Mouse (Mus musculus) limb, embryonic 13.5 days (tissue): ENCODE measurements around the gene Sez6l2. TPM values are rescaled to one million over a fixed set of nuclear protein-coding genes. Genes with fewer than 3 reads are reported as not detected.
"Not testable (repeated sequence)": the region's sequence is repeated elsewhere in the genome, so short reads cannot be mapped to it uniquely, and the experiment has no call there.

ENCODE experiments used
- ATAC-seq: fragments of 200-750 bp; cut with Nextera tagmentation; 2 replicates; pipeline ENCODE4 v1.8.0; 2017; ENCODE audit warnings: low read depth, moderate number of reproducible peaks, moderate TSS enrichment; ENCODE audit not compliant: low FRiP score
- H3K27ac ChIP-seq: fragments of 300-500 bp; sonication (generic); 2 replicates; pipeline ENCODE4 v1.5.1; 2015; ENCODE audit warnings: inconsistent platforms, mild to moderate bottlenecking, moderate library complexity
- H3K27me3 ChIP-seq: fragments of 300-500 bp; sonication (generic); 2 replicates; pipeline ENCODE4 v1.6.1; 2015; ENCODE audit warnings: mild to moderate bottlenecking, inconsistent platforms
- H3K36me3 ChIP-seq: fragments of 300-500 bp; sonication (generic); 2 replicates; pipeline ENCODE4 v1.6.1; 2015; ENCODE audit warnings: inconsistent platforms, mild to moderate bottlenecking, moderate library complexity
- H3K4me1 ChIP-seq: fragments of 300-500 bp; sonication (generic); 2 replicates; pipeline ENCODE4 v1.6.1; 2015; ENCODE audit warnings: inconsistent platforms
- H3K4me2 ChIP-seq: fragments of 300-500 bp; sonication (generic); replicated peaks from 2 replicates; pipeline ENCODE4 v1.6.1; 2015; ENCODE audit warnings: inconsistent platforms, mild to moderate bottlenecking, moderate library complexity
- H3K4me3 ChIP-seq: fragments of 300-500 bp; sonication (generic); 2 replicates; pipeline ENCODE4 v1.5.1; 2015; ENCODE audit warnings: moderate library complexity, mild to moderate bottlenecking, inconsistent platforms
- H3K9ac ChIP-seq: fragments of 300-500 bp; sonication (generic); 2 replicates; pipeline ENCODE4 v1.6.1; 2015; ENCODE audit warnings: mild to moderate bottlenecking, inconsistent platforms
- H3K9me3 ChIP-seq: fragments of 300-500 bp; sonication (generic); 2 replicates; pipeline ENCODE4 v1.6.1; 2016; ENCODE audit warnings: inconsistent platforms
- whole genome bisulfite sequencing: fragments of 180-500 bp; shearing (Covaris S2); methylation state at CpG from one replicate; pipeline ENCODE4 v1.1.7; 2015; 5-methylcytosine and 5-hydroxymethylcytosine counted together
- polyA plus RNA-seq: library from polyadenylated mRNA; unstranded; fragments of >200 nt; fragmentation: Nextera tagmentation; extraction: Ambion mirVana; gene quantifications from 2 replicates; pipeline ENCODE4 v1.2.1, GENCODE M21; 2015

The Sez6l2 gene
- polyA plus RNA-seq, result 0.33 and 0.66 TPM in 2 replicates

DNA sequence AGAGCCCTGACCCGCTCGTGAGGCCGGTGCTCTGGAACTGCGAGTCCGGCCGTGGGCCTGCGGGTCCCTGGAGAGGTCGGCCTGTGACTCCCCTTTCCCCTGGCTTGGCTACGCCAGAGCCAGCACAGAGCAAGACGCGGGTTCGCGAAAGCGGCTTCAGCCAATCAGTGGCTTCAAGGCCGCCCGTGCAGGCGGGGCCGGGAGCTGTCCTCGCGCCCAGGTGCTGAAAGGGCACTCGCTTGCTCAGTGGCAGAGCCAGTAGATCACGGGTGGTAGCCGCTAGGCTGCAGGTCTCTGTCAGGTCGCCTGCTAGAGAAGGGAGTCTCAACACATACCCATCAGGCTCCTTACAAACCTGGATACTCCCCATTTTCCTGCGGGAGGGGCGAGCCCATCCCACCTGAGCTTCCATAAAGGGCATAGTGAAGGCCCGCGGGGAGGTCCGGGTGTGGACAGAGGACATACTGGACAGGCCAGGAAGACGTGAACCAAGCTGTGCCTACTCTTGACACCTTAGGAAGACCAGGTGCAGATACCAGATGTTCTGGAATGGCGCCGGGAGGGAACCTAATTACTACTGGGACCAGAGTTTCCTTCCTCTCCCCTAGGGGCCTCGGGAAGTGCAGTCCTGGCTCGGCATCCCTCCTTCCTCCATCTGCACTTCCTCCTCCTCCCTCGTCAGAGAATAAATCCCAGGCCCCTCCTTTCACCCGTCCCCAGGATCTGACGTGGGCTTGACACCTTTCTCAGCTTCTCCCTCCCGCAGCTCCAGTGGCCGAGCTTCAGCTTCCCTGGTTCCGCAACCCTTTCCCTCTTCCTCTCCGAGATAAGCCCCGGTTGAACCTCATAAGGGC is at the start of gene Sez6l2:
Sez6l2 (plus strand) TSS at position 771 of the 854 bp plus-strand sequence.
- Histone ChIP-seq H3K9me3 (no peaks in the 10 kb centered on the region), H3K4me1 (peaks cover 26% of the 10 kb centered on the region), H3K27me3 (peaks cover 47% of the 10 kb centered on the region), H3K27ac (no peak within 1 kb of the TSS), H3K4me3 (peak within 1 kb of the TSS; percentile 51), H3K9ac (peak within 1 kb of the TSS; percentile 26), H3K4me2 (peak within 1 kb of the TSS; percentile 100), H3K36me3 (peaks cover 3% of the 10 kb centered on the region)
- peak; percentile 88 for ATAC-seq
- WGBS, result under 1% methylated on average over 42 of the region's 42 CpGs

GRCm38 (mm10) chr7:126905590-126905989 is 44.8 kb upstream of the Sez6l2 start:
- ATAC-seq, result no peak
- Histone ChIP-seq H3K27ac (no peak overlapping the region), H3K4me3 (no peak overlapping the region), H3K9ac (no peak overlapping the region), H3K4me1 (no peaks in the 10 kb centered on the region), H3K27me3 (no peaks in the 10 kb centered on the region), H3K36me3 (no peaks in the 10 kb centered on the region), H3K9me3 (0 out of 2 replicates have a peak, but pooled peaks cover 4% of the 10 kb centered on the region), H3K4me2 (no peak overlapping the region)
- WGBS, result 78% methylated on average over 3 of the region's 3 CpGs

DNA sequence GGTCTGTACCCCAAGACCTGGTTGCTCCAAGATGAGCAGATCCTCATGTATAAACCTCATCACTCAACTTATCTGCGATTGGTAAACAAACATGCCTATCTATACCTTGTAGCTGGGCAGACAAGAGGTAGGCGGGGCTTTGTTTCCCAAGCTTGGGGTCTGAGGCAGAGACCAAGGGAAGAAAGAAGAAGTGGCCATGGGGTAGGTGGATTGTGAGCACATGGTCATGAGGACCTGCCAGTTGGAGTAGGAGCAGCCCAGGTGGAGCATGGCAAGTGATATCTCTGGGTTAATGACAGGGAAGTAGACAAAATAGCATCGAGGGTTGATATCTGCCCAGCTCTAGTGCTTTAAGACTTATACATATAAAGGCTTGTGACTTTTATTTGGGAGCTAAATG is 35.5 kb upstream of the Sez6l2 start:
- Histone ChIP-seq H3K9ac (no peak overlapping the region), H3K27ac (no peak overlapping the region), H3K4me1 (no peaks in the 10 kb centered on the region), H3K9me3 (0 out of 2 replicates have a peak, but pooled peaks cover 4% of the 10 kb centered on the region), H3K27me3 (no peaks in the 10 kb centered on the region), H3K4me2 (no peak overlapping the region), H3K4me3 (no peak overlapping the region), H3K36me3 (no peaks in the 10 kb centered on the region)
- no peak for ATAC-seq
- 88% methylated on average over 3 of the region's 3 CpGs for WGBS

DNA sequence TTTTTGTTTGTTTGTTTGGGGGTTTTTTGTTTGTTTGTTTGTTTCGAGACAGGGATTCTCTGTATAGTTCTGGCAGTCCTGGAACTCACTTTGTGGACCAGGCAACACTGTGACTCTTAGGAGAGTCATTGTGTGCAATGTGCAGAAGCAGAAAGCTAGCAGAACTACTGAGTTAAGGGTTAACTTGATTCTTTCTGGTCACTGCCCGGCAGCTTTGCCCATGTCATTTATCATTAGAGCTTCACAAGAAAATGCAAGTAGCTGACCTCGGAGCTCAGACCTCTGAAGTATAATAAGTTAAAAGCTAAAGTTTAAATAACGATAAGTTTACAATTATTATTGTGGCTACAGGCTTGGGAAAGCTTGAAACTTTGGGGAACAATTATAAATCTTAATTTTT is 32.0 kb upstream of the Sez6l2 start:
- H3K27ac ChIP-seq, H3K4me2 ChIP-seq, H3K27me3 ChIP-seq, H3K36me3 ChIP-seq, ATAC-seq, H3K4me1 ChIP-seq, H3K4me3 ChIP-seq, H3K9ac ChIP-seq, H3K9me3 ChIP-seq: not testable (repeated sequence)
- 42% methylated on average over 4 of the region's 4 CpGs for WGBS

GRCm38 (mm10) chr7:126919973-126920372 is 30.4 kb upstream of the Sez6l2 start:
- Histone ChIP-seq H3K27ac (no peak overlapping the region), H3K9me3 (no peaks in the 10 kb centered on the region), H3K4me3 (no peak overlapping the region), H3K27me3 (no peaks in the 10 kb centered on the region), H3K36me3 (no peaks in the 10 kb centered on the region), H3K4me2 (no peak overlapping the region), H3K4me1 (peaks cover 5% of the 10 kb centered on the region; the same call in 1 of the 2 replicates), H3K9ac (no peak overlapping the region)
- ATAC-seq, result no peak
- 84% methylated on average over 4 of the region's 4 CpGs for WGBS

GRCm38 (mm10) chr7:126921563-126921962 is 28.8 kb upstream of the Sez6l2 start:
- no peaks in the 10 kb centered on the region for H3K27me3 ChIP-seq
- no peaks in the 10 kb centered on the region for H3K36me3 ChIP-seq
- H3K9me3 ChIP-seq, result no peaks in the 10 kb centered on the region
- H3K27ac ChIP-seq, result no peak overlapping the region
- no peak overlapping the region for H3K4me2 ChIP-seq
- ATAC-seq, result no peak
- WGBS, result 77% methylated on average over 2 of the region's 2 CpGs
- H3K9ac ChIP-seq, result no peak overlapping the region
- no peak overlapping the region for H3K4me3 ChIP-seq
- H3K4me1 ChIP-seq, result peaks cover 5% of the 10 kb centered on the region; the same call in 1 of the 2 replicates

- Histone ChIP-seq H3K27ac (no peak within 1 kb of the TSS; the same call in 1 of the 2 replicates), H3K4me1 (peaks cover 5% of the 10 kb centered on the region; the same call in 1 of the 2 replicates), H3K27me3 (no peaks in the 10 kb centered on the region), H3K4me2 (no peak within 1 kb of the TSS), H3K36me3 (no peaks in the 10 kb centered on the region), H3K4me3 (no peak within 1 kb of the TSS), H3K9me3 (no peaks in the 10 kb centered on the region), H3K9ac (no peak within 1 kb of the TSS)
- WGBS, result 54% methylated on average over 5 of the region's 5 CpGs
- peak; percentile 78; the same call in 1 of the 2 replicates for ATAC-seq
These were observed 27.7 kb upstream of the Sez6l2 start, which contains the start of gene Tmem219 for GRCm38 (mm10) chr7:126922624-126923060. TSS of gene Tmem219 (minus strand) at chr7:126922917.

DNA sequence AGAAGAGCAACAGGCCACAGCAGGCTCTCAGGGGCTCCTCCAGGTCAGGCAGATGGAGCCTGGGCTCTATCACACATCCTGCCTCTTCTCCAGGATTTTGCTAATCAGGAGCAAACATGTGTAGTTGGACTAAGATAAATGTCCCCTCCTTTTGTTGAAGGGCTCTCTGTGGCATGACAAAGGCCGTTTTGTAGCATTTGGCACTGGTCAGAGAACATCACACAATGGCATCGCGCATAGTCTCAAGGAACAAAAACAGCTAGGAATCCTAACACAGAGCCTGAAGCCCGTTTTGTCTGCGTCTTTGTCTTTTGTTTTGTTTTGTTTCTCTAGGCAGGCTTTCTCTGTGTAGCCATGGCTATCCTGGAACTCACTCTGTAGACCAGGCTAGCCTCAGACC is 26.4 kb upstream of the Sez6l2 start:
- WGBS, result 78% methylated on average over 5 of the region's 5 CpGs
- Histone ChIP-seq H3K9ac (no peak overlapping the region), H3K4me3 (no peak overlapping the region), H3K27me3 (no peaks in the 10 kb centered on the region), H3K4me2 (no peak overlapping the region), H3K9me3 (no peaks in the 10 kb centered on the region), H3K36me3 (no peaks in the 10 kb centered on the region), H3K4me1 (peaks cover 5% of the 10 kb centered on the region; the same call in 1 of the 2 replicates), H3K27ac (no peak overlapping the region)
- ATAC-seq, result no peak

GRCm38 (mm10) chr7:126926299-126926698 is 24.1 kb upstream of the Sez6l2 start:
- Histone ChIP-seq H3K4me1 (peaks cover 17% of the 10 kb centered on the region), H3K9me3 (no peaks in the 10 kb centered on the region), H3K4me2 (no peak overlapping the region), H3K27me3 (no peaks in the 10 kb centered on the region), H3K36me3 (peaks cover 8% of the 10 kb centered on the region), H3K27ac (no peak overlapping the region), H3K4me3 (no peak overlapping the region), H3K9ac (no peak overlapping the region)
- ATAC-seq, result no peak
- 19% methylated on average over 3 of the region's 3 CpGs for WGBS

DNA sequence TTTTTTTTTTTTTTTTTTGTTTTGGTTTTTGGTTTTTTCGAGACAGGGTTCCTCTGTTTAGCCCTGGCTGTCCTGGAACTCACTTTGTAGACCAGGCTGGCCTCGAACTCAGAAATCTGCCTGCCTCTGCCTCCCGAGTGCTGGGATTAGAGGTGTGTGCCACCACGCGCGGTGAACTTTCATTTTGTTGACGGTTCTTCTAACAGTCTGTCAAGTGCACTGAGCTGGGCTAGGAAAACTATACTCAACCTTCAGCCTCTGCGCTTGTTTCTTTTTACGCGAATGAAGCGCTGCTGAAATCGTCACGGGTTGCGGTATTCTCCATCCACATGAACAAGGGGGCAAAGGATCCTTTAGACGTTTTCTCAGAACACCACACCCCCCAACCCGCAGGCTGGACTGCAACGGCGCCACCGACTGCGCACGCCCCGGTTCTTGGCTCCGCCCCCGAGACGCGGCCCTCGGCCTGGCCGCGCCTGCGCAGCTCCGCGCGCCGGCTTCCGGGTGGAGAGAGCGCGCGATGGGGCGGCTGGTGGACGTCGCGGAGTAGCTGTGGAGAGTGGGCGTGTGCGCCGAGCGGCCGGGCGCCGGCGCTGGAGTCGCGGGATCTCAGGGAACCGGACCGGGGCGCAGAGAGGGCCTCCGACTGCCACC is 21.9 kb upstream of the Sez6l2 start, which contains the start of gene Kctd13:
Kctd13 (plus strand) TSS at position 496 of the 654 bp plus-strand sequence.
- ATAC-seq, result peak; percentile 97
- 4% methylated on average over 56 of the region's 56 CpGs for WGBS
- Histone ChIP-seq H3K36me3 (peaks cover 23% of the 10 kb centered on the region), H3K9me3 (no peaks in the 10 kb centered on the region), H3K4me2 (peak within 1 kb of the TSS; percentile 91), H3K9ac (peak within 1 kb of the TSS; percentile 90), H3K4me3 (peak within 1 kb of the TSS; percentile 80), H3K27ac (peak within 1 kb of the TSS; percentile 79), H3K4me1 (peaks cover 12% of the 10 kb centered on the region), H3K27me3 (no peaks in the 10 kb centered on the region)

- Histone ChIP-seq H3K4me2 (peak overlapping the region; percentile 91), H3K27ac (peak overlapping the region; percentile 79), H3K9ac (peak overlapping the region; percentile 90), H3K36me3 (peaks cover 26% of the 10 kb centered on the region), H3K9me3 (no peaks in the 10 kb centered on the region), H3K4me3 (peak overlapping the region; percentile 80), H3K27me3 (no peaks in the 10 kb centered on the region), H3K4me1 (peaks cover 12% of the 10 kb centered on the region)
- WGBS, result under 1% methylated on average over 27 of the region's 27 CpGs
- ATAC-seq, result peak; percentile 78
These were observed 21.3 kb upstream of the Sez6l2 start for GRCm38 (mm10) chr7:126929046-126929445.

DNA sequence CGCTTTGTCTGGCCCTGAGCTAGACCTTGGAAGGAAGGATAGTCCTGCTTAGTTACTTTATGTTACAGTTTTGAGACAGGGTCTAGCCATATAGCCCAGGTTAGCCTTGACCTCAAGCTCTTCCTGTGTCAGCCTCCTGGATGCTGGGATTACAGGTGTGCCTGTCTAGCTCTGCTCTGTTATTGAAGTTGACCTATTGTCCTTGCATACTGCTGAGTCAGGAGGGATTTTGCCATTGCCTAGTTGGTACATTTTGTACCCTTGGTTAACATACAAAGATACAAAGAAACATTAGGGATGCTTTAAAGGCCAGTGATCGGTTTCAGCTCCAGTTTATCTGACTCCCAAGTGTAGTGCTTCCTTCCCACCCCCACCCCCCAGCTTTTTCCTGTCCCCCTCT is 17.7 kb upstream of the Sez6l2 start:
- Histone ChIP-seq H3K36me3 (peaks cover 50% of the 10 kb centered on the region), H3K4me1 (peaks cover 12% of the 10 kb centered on the region), H3K4me3 (no peak overlapping the region), H3K9ac (no peak overlapping the region), H3K9me3 (no peaks in the 10 kb centered on the region), H3K4me2 (no peak overlapping the region), H3K27me3 (no peaks in the 10 kb centered on the region), H3K27ac (no peak overlapping the region)
- ATAC-seq, result no peak
- 89% methylated on average over 2 of the region's 2 CpGs for WGBS
